Mouse (Mus musculus): ENCODE results near the gene Gm49776.

The Gm49776 gene

GRCm38 (mm10) chr16:18234671-18235388 lies 23.3 kb downstream of the Gm49776 start, which contains the start of gene Zdhhc8:
Zdhhc8 (minus strand) TSS chr16:18235136.
- DNase-seq (ENCODE audit: low spot score) = peak; percentile 63

GRCm38 (mm10) chr16:18233919-18234670 lies 24.0 kb downstream of the Gm49776 start:
- DNase-seq (ENCODE audit: low spot score) = no peak

GRCm38 (mm10) chr16:18233451-18233850 lies 24.7 kb downstream of the Gm49776 start:
- DNase-seq (ENCODE audit: low spot score) = no peak

- DNase-seq (ENCODE audit: low spot score) = no peak
These were observed 26.7 kb downstream of the Gm49776 start for GRCm38 (mm10) chr16:18231451-18231850.

GRCm38 (mm10) chr16:18231047-18231446 lies 27.1 kb downstream of the Gm49776 start:
- DNase-seq (ENCODE audit: low spot score) = no peak

- no peak for DNase-seq (ENCODE audit: low spot score)
These were observed 27.5 kb downstream of the Gm49776 start for GRCm38 (mm10) chr16:18230617-18231016.

- DNase-seq (ENCODE audit: low spot score) = no peak
These were observed 28.5 kb downstream of the Gm49776 start for GRCm38 (mm10) chr16:18229622-18230021.

- DNase-seq (ENCODE audit: low spot score) = no peak
These were observed 29.3 kb downstream of the Gm49776 start for GRCm38 (mm10) chr16:18228856-18229255.

GRCm38 (mm10) chr16:18227897-18228422 lies 30.2 kb downstream of the Gm49776 start:
- no peak for DNase-seq (ENCODE audit: low spot score)

GRCm38 (mm10) chr16:18227187-18227586 lies 30.9 kb downstream of the Gm49776 start:
- no peak for DNase-seq (ENCODE audit: low spot score)

GRCm38 (mm10) chr16:18222188-18222587 lies 35.9 kb downstream of the Gm49776 start:
- no peak for DNase-seq (ENCODE audit: low spot score)

GRCm38 (mm10) chr16:18221543-18221898 lies 36.6 kb downstream of the Gm49776 start:
- DNase-seq (ENCODE audit: low spot score) = no peak

GRCm38 (mm10) chr16:18220856-18221542 lies 37.1 kb downstream of the Gm49776 start:
- DNase-seq (ENCODE audit: low spot score) = no peak

GRCm38 (mm10) chr16:18220001-18220400 lies 38.1 kb downstream of the Gm49776 start:
- no peak for DNase-seq (ENCODE audit: low spot score)

GRCm38 (mm10) chr16:18218580-18218996 lies 39.5 kb downstream of the Gm49776 start:
- DNase-seq (ENCODE audit: low spot score) = no peak

GRCm38 (mm10) chr16:18217579-18217978 lies 40.5 kb downstream of the Gm49776 start, which contains the start of gene Ccdc188:
Ccdc188 (plus strand) TSS chr16:18217879.
- no peak for DNase-seq (ENCODE audit: low spot score)

- no peak for DNase-seq (ENCODE audit: low spot score)
These were observed 43.3 kb downstream of the Gm49776 start for GRCm38 (mm10) chr16:18214858-18215257.

GRCm38 (mm10) chr16:18213689-18214088 lies 44.4 kb downstream of the Gm49776 start:
- no peak for DNase-seq (ENCODE audit: low spot score)

- peak; percentile 58 for DNase-seq (ENCODE audit: low spot score)
These were observed 46.5 kb downstream of the Gm49776 start for GRCm38 (mm10) chr16:18211417-18212171.

GRCm38 (mm10) chr16:18210701-18211416 lies 47.3 kb downstream of the Gm49776 start:
- no peak for DNase-seq (ENCODE audit: low spot score)

Data from ovary, adult 18-20 months (tissue).